Mouse (Mus musculus) small intestine, adult 2 months (tissue): Measurements from ENCODE around the gene Pde6c. TPM values are rescaled to one million over a fixed set of nuclear protein-coding genes. Genes with fewer than 3 reads are reported as not detected.

Experiments
- H3K27ac ChIP-seq: fragments of 200-500 bp; 2 replicates; pipeline ENCODE4 v1.5.1; 2012; ENCODE audit warnings: low read depth, low read length, control low read depth, inconsistent platforms; ENCODE audit not compliant: insufficient read depth
- H3K27me3 ChIP-seq: fragments of 200-500 bp; 2 replicates; pipeline ENCODE4 v1.6.1; 2012; ENCODE audit warnings: mild to moderate bottlenecking, moderate library complexity, low read length, inconsistent platforms; ENCODE audit not compliant: control insufficient read depth, insufficient read depth
- H3K36me3 ChIP-seq: fragments of 200-500 bp; 2 replicates; pipeline ENCODE4 v1.6.1; 2012; ENCODE audit warnings: mild to moderate bottlenecking, low read length, control low read depth, inconsistent platforms; ENCODE audit not compliant: control insufficient read depth, insufficient read depth
- H3K4me1 ChIP-seq: fragments of 200-500 bp; 2 replicates; pipeline ENCODE4 v1.6.1; 2012; ENCODE audit warnings: low read length, inconsistent platforms, mixed read lengths; ENCODE audit not compliant: control insufficient read depth, insufficient read depth, insufficient read length
- H3K4me3 ChIP-seq: fragments of 200-500 bp; 2 replicates; pipeline ENCODE4 v1.5.1; 2012; ENCODE audit warnings: low read depth, mild to moderate bottlenecking, control low read depth, inconsistent platforms, low read length, moderate library complexity
- CTCF ChIP-seq: fragments of 200-500 bp; IDR thresholded peaks from 2 replicates; pipeline ENCODE4 v1.5.1; 2012; ENCODE audit warnings: low read depth, mild to moderate bottlenecking, control low read depth, inconsistent platforms, low read length, moderate library complexity, mixed read lengths; ENCODE audit not compliant: insufficient replicate concordance, insufficient read length; ENCODE audit errors: extremely low read depth
- POLR2A ChIP-seq: fragments of 200-500 bp; IDR thresholded peaks from 2 replicates; pipeline ENCODE4 v1.6.1; 2012; ENCODE audit warnings: low read depth, mild to moderate bottlenecking, control low read depth, inconsistent platforms, low read length, moderate library complexity
- WGBS: fragments of 180-500 bp; shearing (Covaris S2); methylation state at CpG from one replicate; pipeline ENCODE4 v1.1.7; 2018; 5-methylcytosine and 5-hydroxymethylcytosine counted together
- polyA plus RNA-seq: library from polyadenylated mRNA; depleted of rRNA; stranded (reverse); fragments of >200 nt; gene quantifications from 2 replicates; pipeline ENCODE4 v1.2.3, GENCODE M21; 2012; rRNA removed

Pde6c gene
- polyA plus RNA-seq = not detected in 2 replicates

DNA sequence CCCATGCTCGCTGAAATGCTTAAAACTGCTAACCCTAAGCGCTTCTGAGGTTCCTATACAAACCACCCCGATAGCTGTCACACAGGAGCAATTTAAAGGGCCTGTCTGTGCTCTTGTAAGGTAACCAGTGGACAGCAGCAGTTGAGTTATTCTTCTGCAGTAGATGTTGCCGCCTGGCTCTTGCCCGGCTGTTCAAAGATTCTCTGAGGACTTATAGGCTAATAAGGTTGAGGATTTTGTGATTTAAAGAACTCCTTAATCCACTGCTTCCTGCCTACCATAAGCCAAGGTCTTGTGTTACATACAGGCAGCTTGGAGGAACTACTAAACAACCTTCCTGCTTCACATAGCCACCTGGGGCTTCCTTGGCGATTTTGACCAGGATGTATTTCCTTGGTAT is at the start of gene Pde6c:
Pde6c (plus strand) TSS at position 301 of the 400 bp plus-strand sequence.
- 89% methylated on average over 6 of the region's 6 CpGs for WGBS
- TF ChIP-seq CTCF = no peak
- TF ChIP-seq POLR2A = no peak
- H3K27ac ChIP-seq = no peak within 1 kb of the TSS

DNA sequence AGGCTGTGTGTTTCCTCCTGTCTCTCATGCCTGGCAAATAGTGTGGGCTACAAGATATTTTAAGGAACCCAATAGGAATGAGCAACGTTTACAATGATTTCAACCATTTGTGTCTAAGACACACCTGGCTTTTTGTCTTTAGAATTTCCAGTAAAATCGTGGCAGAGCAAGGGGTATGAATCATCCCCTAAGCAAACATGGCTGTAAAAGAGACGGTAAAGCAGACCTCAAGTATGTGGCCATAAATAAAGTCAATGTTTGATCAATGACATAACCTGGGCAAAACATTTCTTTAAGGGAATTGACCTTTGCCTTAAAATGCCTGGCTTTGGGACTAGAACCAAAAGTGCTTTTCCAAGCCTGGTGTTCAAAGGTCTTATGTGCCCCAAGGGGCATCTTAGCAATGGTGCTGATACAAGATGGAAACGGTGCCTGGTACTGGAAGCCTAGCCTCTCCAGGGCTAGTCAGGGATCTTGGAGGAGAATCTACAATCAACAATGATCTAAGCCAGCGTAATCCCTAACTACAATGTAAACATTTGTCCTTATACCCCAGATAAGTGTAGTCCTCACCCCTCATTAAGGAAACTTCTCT is 49.6 kb upstream of the Pde6c start:
- H3K27me3 ChIP-seq = no peaks in the 10 kb centered on the region
- H3K4me1 ChIP-seq = peaks cover 9% of the 10 kb centered on the region; the same call in 1 of the 2 replicates
- H3K27ac ChIP-seq = peak overlapping the region; percentile 49; the same call in 1 of the 2 replicates
- 16% methylated on average over 5 of the region's 5 CpGs for WGBS
- no peak overlapping the region for H3K4me3 ChIP-seq
- no peaks in the 10 kb centered on the region for H3K36me3 ChIP-seq
- TF ChIP-seq POLR2A (no peak), CTCF (no peak)

More for the DNA sequence above, at the start of gene Pde6c:
- Histone ChIP-seq H3K4me3 (no peak within 1 kb of the TSS), H3K27me3 (no peaks in the 10 kb centered on the region), H3K36me3 (no peaks in the 10 kb centered on the region), H3K4me1 (no peaks in the 10 kb centered on the region)

DNA sequence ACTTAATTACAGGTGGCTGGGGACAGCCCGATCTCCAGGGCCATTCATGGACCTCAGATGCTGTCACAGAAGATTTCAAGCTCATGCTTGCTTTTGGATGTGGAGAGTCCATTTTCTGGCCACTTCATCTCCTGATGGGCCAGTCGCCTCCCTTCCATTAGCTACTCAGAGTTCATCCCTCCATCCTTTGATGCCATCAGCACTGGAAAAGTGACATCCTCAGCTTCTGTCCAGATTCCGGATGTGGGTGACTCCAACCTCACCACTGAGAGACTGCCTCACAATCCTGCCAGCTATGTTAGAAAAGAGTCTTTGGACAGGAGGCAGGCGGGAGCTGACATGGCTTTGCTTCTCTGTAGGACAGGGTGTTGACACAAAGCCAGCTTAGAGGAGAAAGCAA is 46.7 kb upstream of the Pde6c start:
- 94% methylated on average over 4 of the region's 4 CpGs for WGBS
- no peak for TF ChIP-seq CTCF
- no peak for TF ChIP-seq POLR2A

DNA sequence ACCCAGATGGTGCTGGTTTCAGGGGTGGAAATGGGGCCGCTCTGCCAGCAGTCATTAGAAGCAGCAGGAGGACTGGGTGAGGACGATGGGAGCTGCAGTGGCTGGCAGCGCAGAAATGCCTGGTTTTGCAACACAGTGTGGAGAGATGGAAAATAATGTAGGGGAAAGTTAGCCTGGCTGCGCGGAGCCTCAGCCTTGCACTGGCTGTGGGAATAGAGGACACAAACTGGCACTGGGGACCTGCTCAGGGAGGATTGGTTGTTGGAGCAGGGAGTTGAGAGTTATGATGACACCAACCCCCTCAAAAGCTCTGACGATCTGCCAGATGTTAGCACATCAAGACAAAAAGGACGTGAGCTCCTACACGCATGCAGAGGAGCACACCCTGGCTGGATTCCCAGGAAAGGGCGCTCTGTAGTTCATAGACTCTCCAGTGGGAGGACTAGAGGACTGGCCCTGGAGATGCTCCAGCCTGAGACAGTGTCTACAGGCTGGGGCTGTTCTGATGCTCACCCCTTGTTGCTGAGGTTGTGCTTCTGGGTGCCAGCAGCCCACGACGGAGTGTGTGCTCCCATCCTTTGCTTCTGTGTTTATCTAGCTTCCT is 45.5 kb upstream of the Pde6c start:
- no peak overlapping the region for H3K27ac ChIP-seq
- no peaks in the 10 kb centered on the region for H3K36me3 ChIP-seq
- no peak overlapping the region for H3K4me3 ChIP-seq
- WGBS = 47% methylated on average over 11 of the region's 11 CpGs
- H3K27me3 ChIP-seq = no peaks in the 10 kb centered on the region
- TF ChIP-seq CTCF (peak; percentile 45; the same call in 1 of the 2 replicates), POLR2A (no peak)
- H3K4me1 ChIP-seq = peaks cover 10% of the 10 kb centered on the region

More for the DNA sequence above, 46.7 kb upstream of the Pde6c start:
- Histone ChIP-seq H3K4me3 (no peak overlapping the region), H3K36me3 (no peaks in the 10 kb centered on the region), H3K27ac (no peak overlapping the region), H3K27me3 (no peaks in the 10 kb centered on the region), H3K4me1 (peaks cover 9% of the 10 kb centered on the region; the same call in 1 of the 2 replicates)

DNA sequence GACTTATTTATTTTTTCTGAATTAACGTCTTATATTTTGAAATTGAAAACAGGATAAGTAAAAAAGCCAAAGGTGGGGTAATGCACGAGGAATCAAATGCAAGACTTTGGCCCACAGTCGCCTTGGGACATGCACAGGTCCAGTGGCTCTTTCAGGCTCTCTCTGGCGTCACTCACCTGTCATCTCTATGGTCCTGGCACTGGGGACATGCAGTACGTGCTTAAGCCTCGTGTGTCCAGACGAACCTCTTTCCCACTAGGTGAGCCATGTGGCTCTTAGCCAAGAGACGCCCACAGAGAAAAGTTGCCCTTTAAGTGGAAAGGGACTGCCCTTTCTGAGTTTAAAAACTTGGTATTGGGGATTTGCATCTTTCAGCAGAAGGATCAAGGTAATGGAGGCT is 43.2 kb upstream of the Pde6c start:
- Histone ChIP-seq H3K4me3 (no peak overlapping the region), H3K27ac (no peak overlapping the region), H3K36me3 (no peaks in the 10 kb centered on the region), H3K27me3 (no peaks in the 10 kb centered on the region), H3K4me1 (peaks cover 3% of the 10 kb centered on the region)
- WGBS = 73% methylated on average over 8 of the region's 8 CpGs
- TF ChIP-seq POLR2A = no peak
- TF ChIP-seq CTCF = no peak

DNA sequence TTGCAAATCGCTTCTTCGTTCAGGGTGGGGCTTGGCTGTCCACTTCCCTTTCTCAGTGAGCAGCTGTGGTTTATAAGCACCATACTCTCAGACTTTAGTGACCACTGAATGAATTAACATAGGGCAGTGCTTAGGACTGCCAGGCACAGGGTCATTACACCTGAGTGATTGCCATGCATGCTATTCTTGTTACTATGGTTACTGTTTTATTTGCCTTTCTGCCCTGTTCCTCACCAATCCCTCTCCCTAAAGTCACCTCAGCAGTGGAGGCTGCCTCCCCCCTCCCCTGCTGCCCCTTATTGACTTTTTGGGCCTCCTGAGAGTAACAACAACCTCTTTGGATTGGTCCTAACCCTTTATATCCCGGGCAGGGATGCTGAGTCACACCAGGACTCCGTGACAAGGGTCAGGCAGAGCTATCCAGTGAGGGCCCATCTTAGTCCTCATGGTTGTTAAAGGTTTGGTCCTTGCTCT is 41.0 kb upstream of the Pde6c start:
- Histone ChIP-seq H3K4me3 (no peak overlapping the region), H3K27me3 (no peaks in the 10 kb centered on the region), H3K4me1 (peaks cover 3% of the 10 kb centered on the region), H3K27ac (no peak overlapping the region), H3K36me3 (no peaks in the 10 kb centered on the region)
- WGBS = 65% methylated on average over 4 of the region's 4 CpGs
- TF ChIP-seq CTCF (no peak), POLR2A (no peak)

DNA sequence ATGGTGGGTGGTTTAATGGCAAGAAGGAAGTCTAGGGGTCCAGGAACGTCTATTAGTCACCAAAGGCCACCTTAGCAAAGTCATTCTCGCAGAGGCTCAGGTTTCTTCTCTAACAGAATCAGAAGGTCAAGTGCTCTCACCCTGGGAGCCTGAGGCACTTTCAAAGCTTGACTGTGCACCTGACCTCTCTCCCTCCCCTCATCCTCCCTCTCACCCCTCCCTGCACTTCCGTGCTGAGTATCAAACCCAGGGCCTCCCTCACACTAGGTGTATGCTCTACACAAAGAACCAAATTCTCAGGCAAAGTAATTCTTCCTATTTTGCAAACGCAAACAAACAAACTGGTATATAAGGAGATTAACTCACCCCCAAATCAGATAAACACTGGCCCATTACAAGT is 36.4 kb upstream of the Pde6c start:
- TF ChIP-seq POLR2A (no peak), CTCF (no peak)
- Histone ChIP-seq H3K4me3 (no peak overlapping the region), H3K36me3 (no peaks in the 10 kb centered on the region), H3K27ac (no peak overlapping the region), H3K27me3 (no peaks in the 10 kb centered on the region), H3K4me1 (peaks cover 6% of the 10 kb centered on the region)
- WGBS = 63% methylated on average over 4 of the region's 4 CpGs
